Mouse (Mus musculus) midbrain, embryonic 16.5 days (tissue): ENCODE results near the gene Tead4. TPM values are rescaled to one million over a fixed set of nuclear protein-coding genes. Genes with fewer than 3 reads are reported as not detected.
"Not testable (repeated sequence)": the region's sequence is repeated elsewhere in the genome, so short reads cannot be mapped to it uniquely, and the experiment has no call there.

Experiments used
- ATAC-seq: fragments of 200-750 bp; cut with Nextera tagmentation; 2 replicates; pipeline ENCODE4 v1.8.0; 2017; ENCODE audit warnings: moderate TSS enrichment
- H3K27ac ChIP-seq: fragments of 300-500 bp; sonication (generic); 2 replicates; pipeline ENCODE4 v1.5.1; 2014; ENCODE audit warnings: mild to moderate bottlenecking, low read length, mixed read lengths
- H3K27me3 ChIP-seq: fragments of 300-500 bp; sonication (generic); 2 replicates; pipeline ENCODE4 v1.6.1; 2014; ENCODE audit warnings: low read depth, low read length, mixed read lengths; ENCODE audit not compliant: control insufficient read depth, insufficient read depth
- H3K36me3 ChIP-seq: fragments of 300-500 bp; sonication (generic); 2 replicates; pipeline ENCODE4 v1.6.1; 2014; ENCODE audit warnings: mild to moderate bottlenecking, low read length, moderate library complexity, mixed read lengths; ENCODE audit not compliant: control insufficient read depth, insufficient read depth
- H3K4me1 ChIP-seq: fragments of 300-500 bp; sonication (generic); 2 replicates; pipeline ENCODE4 v1.6.1; 2014; ENCODE audit warnings: mild to moderate bottlenecking, low read length, mixed read lengths; ENCODE audit not compliant: control insufficient read depth, insufficient read depth
- H3K4me2 ChIP-seq: fragments of 300-500 bp; sonication (generic); 2 replicates; pipeline ENCODE4 v1.6.1; 2014; ENCODE audit warnings: mild to moderate bottlenecking, low read length, mixed read lengths
- H3K4me3 ChIP-seq: fragments of 300-500 bp; sonication (generic); 2 replicates; pipeline ENCODE4 v1.5.1; 2014; ENCODE audit warnings: low read depth, mild to moderate bottlenecking, low read length, moderate library complexity, mixed read lengths
- H3K9ac ChIP-seq: fragments of 300-500 bp; sonication (generic); 2 replicates; pipeline ENCODE4 v1.6.1; 2014; ENCODE audit warnings: low read depth, low read length, mixed read lengths
- H3K9me3 ChIP-seq: fragments of 300-500 bp; sonication (generic); replicated peaks from 2 replicates; pipeline ENCODE4 v1.6.1; 2014; ENCODE audit warnings: mild to moderate bottlenecking, low read length, mixed read lengths; ENCODE audit not compliant: control insufficient read depth, poor library complexity, severe bottlenecking
- WGBS: fragments of 180-500 bp; shearing (Covaris S2); extraction: QIAGEN DNeasy Blood & Tissue Kit; methylation state at CpG from one replicate; pipeline ENCODE4 v1.1.7; 2014; 5-methylcytosine and 5-hydroxymethylcytosine counted together
- polyA plus RNA-seq: library from polyadenylated mRNA; unstranded; fragments of >200 nt; fragmentation: Nextera tagmentation; extraction: Ambion mirVana; gene quantifications from 2 replicates; pipeline ENCODE4 v1.2.1, GENCODE M21; 2015

The Tead4 gene
- polyA plus RNA-seq, 1 experiment from 2014 or later, result 0.58 TPM

DNA sequence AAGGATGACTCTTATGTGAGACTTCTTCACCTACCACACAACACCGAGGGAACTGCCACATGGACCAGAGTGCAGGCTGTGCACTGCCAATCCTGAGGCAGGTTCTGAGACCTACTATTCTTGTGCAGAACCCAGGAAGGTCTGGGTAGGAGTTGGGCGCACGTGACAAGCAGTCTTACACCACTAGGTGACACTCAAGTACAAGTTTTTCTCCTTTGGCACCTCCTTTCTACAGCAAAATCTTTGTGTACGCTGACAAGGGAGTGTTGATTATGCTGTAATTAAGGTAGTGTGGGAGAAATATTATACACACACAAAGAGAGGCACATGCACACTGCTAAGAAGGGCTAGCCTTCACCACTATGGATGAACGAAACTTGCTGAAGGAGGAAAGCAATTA lies 66.4 kb downstream of the Tead4 start:
- Histone ChIP-seq H3K4me3 (no peak overlapping the region), H3K4me2 (no peak overlapping the region), H3K4me1 (no peaks in the 10 kb centered on the region), H3K36me3 (no peaks in the 10 kb centered on the region), H3K27me3 (no peaks in the 10 kb centered on the region), H3K9me3 (no peaks in the 10 kb centered on the region), H3K9ac (no peak overlapping the region), H3K27ac (no peak overlapping the region)
- ATAC-seq, result peak; percentile 82
- WGBS, result 26% methylated on average over 5 of the region's 5 CpGs

DNA sequence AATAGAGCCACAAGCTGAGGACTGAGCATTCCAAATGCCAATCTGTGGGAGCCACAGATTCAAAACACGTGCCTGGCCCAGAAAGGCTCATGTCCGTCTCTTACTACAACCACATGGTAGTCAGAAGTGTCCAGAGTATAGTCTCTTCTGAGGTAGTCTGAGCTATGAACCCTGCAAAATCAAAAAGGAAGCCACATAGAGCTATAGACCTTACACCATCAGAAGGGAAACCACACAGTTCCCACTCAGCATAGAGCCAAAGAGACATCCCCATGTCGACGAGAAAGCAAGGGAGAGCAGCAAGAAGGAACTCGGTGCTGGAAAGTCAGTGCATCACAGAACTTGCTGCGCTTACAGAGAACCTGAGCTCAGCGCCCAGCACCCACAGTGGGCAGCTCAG lies 68.4 kb downstream of the Tead4 start:
- no peaks in the 10 kb centered on the region for H3K9me3 ChIP-seq
- H3K27ac ChIP-seq, result no peak overlapping the region
- H3K27me3 ChIP-seq, result no peaks in the 10 kb centered on the region
- no peak overlapping the region for H3K4me2 ChIP-seq
- H3K4me1 ChIP-seq, result no peaks in the 10 kb centered on the region
- no peak overlapping the region for H3K4me3 ChIP-seq
- ATAC-seq, result no peak
- no peak overlapping the region for H3K9ac ChIP-seq
- WGBS, result 69% methylated on average over 7 of the region's 7 CpGs
- no peaks in the 10 kb centered on the region for H3K36me3 ChIP-seq

DNA sequence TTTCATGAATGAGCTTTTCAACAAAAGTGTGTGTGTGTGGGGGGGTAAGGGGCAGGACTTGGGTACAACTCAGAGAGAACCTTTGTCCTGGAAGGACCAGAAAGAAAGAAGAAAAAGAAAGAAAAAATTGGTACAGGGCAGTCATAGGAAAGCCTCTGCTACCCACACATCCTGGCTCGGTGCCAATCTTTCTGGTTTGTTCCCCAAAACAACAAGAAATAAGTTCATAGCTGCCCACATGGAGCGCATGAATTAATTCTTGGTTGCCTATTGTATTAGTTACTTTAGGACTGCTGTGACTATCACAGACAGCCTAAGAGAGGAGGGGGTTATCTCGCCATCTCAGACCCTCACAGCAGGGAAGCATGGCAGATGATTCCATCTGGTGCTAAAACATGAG lies 68.9 kb downstream of the Tead4 start:
- Histone ChIP-seq H3K4me3 (no peak overlapping the region), H3K27ac (no peak overlapping the region), H3K4me2 (no peak overlapping the region), H3K9me3 (no peaks in the 10 kb centered on the region), H3K4me1 (no peaks in the 10 kb centered on the region), H3K9ac (no peak overlapping the region), H3K36me3 (no peaks in the 10 kb centered on the region), H3K27me3 (no peaks in the 10 kb centered on the region)
- no peak for ATAC-seq
- WGBS, result 70% methylated on average over 3 of the region's 3 CpGs

DNA sequence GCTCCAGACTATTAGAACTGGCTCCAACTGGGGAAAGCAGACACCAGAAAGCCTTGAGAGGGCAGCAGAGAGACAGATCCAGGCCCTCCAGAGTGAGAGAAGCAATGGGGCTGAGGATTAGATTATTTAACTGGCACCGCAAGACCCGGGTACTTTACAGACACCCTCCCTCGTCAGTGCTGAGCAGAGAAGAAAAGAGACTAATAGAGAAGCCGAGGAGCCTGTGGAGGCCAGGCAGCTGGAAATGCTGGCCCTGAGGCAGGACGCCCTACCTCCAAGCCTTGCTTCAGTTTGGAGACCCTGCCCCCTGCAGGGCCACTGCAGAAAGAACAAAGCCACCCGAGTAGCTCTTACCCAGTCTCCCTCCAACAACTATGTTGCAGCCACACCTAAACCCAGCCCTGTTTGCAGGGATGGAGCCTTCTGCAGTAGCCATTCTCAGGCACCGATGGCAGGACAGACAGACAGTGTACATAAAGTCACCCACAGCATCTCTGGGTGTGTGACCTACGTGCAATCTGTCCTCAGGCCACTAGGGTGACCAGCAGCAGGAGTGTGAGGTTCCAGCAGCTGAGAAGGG lies 73.1 kb downstream of the Tead4 start:
- H3K4me3 ChIP-seq, result no peak overlapping the region
- H3K27ac ChIP-seq, result no peak overlapping the region
- no peaks in the 10 kb centered on the region for H3K9me3 ChIP-seq
- peak; percentile 77 for ATAC-seq
- peak overlapping the region; percentile 31 for H3K4me2 ChIP-seq
- no peaks in the 10 kb centered on the region for H3K27me3 ChIP-seq
- 15% methylated on average over 8 of the region's 8 CpGs for WGBS
- H3K4me1 ChIP-seq, result no peaks in the 10 kb centered on the region
- peak overlapping the region; percentile 34; the same call in 1 of the 2 replicates for H3K9ac ChIP-seq
- H3K36me3 ChIP-seq, result no peaks in the 10 kb centered on the region

DNA sequence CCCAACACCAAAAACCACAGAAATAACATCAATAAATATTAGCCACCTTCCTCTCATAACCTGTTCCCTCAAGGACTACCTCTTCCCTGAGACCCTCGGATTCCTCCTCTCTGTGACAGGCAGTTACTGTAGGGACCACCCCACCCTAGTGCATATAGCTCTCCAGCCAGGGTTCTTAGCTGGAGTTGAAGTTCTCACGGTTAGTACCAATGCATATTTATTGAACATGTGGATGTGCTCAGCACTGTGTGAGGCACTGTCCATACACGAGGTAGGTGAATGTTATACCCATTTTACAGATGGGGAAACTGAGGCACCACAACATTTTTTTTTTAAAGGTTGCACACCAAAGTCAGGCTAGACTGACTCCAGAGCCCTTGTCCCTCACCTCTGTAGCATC lies 73.7 kb downstream of the Tead4 start:
- Histone ChIP-seq H3K27me3 (no peaks in the 10 kb centered on the region), H3K9ac (no peak overlapping the region), H3K27ac (no peak overlapping the region), H3K36me3 (no peaks in the 10 kb centered on the region), H3K9me3 (no peaks in the 10 kb centered on the region), H3K4me2 (no peak overlapping the region), H3K4me3 (no peak overlapping the region), H3K4me1 (no peaks in the 10 kb centered on the region)
- 89% methylated on average over 3 of the region's 3 CpGs for WGBS
- ATAC-seq, result no peak

DNA sequence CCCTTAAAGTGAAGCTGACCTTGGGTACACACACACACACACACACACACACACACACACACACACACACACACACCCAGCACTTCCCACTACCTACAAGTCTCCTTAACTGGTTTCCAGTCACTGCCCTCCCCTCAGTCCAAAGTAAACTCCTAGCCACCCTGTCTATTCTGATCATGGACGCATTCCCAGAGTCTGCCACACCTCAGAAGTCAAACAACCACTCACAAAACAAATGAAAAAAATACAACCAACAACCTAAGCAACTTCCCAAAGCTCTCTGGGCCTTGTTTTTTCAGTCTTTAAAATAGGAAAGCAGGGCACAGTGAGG lies 74.8 kb downstream of the Tead4 start:
- no peaks in the 10 kb centered on the region for H3K27me3 ChIP-seq
- H3K9me3 ChIP-seq, result no peaks in the 10 kb centered on the region
- H3K4me1 ChIP-seq, result no peaks in the 10 kb centered on the region
- no peak for ATAC-seq
- no peak overlapping the region for H3K9ac ChIP-seq
- no peak overlapping the region for H3K4me2 ChIP-seq
- 81% methylated on average over 1 of the region's 1 CpGs for WGBS
- no peak overlapping the region for H3K27ac ChIP-seq
- no peaks in the 10 kb centered on the region for H3K36me3 ChIP-seq
- H3K4me3 ChIP-seq, result no peak overlapping the region

DNA sequence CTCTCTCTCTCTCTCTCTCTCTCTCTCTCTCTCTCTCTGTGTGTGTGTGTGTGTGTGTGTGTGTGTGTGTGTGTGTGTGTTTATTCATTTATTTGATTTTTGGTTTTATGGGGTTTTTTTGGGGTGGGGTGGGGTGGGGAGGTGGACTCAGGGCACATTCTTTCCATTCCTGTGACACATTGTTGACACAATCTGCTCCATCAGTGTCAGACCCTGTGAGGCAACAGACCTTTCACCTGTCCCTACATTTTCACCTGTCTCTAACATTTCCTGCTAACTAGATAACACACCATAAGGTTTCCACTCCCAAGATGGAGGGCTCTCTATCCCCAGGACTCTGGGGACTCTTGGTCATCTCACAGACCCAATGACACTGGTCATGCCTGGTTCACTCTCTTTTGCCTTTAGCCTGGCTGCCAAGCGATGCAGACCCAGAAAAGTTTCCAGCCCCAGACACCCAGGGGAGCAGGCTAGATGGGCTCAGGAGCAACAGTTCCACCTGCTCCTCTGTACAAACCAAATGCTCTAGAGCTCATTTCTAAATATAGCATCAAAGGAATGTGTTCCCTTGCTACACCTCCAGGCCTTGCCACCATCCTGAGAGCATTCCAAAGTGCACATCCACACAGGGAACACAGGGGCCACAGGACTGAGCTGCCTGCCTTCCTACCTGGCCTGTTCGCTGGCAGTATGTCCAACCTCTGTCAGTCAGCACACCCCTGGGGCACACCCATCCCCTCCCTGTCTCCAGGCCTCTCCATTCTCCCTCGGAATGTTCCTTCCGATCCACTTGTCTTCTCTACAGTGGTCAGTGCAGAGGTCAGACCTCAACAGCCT lies 75.4 kb downstream of the Tead4 start:
- Histone ChIP-seq H3K27ac (no peak overlapping the region), H3K4me3 (no peak overlapping the region), H3K9ac (no peak overlapping the region), H3K36me3 (no peaks in the 10 kb centered on the region), H3K4me2 (no peak overlapping the region), H3K9me3 (no peaks in the 10 kb centered on the region), H3K27me3 (no peaks in the 10 kb centered on the region), H3K4me1 (no peaks in the 10 kb centered on the region)
- no peak for ATAC-seq
- 71% methylated on average over 4 of the region's 4 CpGs for WGBS

DNA sequence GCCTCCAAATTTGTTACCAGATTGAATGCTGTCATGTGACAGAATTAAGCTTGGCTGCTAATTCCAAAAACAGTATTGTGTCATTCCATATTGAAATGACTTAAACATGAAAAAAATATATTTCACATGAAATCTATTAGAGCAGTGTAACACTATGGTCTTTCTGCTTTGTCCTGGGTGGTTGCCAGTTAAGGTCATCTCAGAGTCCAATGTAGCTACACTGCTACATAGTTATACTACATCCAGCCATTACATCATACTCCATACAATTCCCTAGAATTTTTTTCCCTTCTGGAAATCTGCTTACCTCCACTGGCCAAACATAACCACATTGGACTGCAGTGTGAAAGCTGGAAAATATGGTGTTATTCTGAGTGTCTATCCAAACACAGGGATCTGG lies 77.5 kb downstream of the Tead4 start:
- no peak for ATAC-seq
- Histone ChIP-seq H3K4me3 (no peak overlapping the region), H3K9ac (no peak overlapping the region), H3K27ac (no peak overlapping the region), H3K4me2 (no peak overlapping the region), H3K27me3 (no peaks in the 10 kb centered on the region), H3K9me3 (no peaks in the 10 kb centered on the region), H3K36me3 (no peaks in the 10 kb centered on the region), H3K4me1 (no peaks in the 10 kb centered on the region)

DNA sequence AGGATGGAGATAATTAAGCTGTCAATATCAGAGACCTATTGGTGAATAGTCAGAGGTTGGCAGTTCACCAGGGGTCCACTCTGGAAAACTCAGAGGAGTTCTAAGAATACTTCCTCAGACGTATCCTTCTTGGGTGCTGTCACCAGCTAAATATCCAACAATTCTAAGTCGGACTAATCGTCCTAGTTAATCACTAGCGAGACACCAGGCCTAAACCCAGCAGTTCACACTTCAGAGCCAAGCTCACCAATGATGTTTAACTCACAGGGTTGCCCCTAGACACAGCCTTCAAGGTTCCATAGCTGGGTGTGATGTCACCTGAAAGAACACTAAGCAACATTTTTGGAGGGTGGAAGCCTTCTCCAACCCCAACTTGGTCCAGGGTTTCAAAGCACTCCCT lies 85.6 kb downstream of the Tead4 start:
- not testable (repeated sequence) for H3K4me1 ChIP-seq, H3K36me3 ChIP-seq, ATAC-seq, H3K9me3 ChIP-seq, H3K9ac ChIP-seq, H3K27ac ChIP-seq, H3K4me3 ChIP-seq, H3K27me3 ChIP-seq, H3K4me2 ChIP-seq
- 94% methylated on average over 4 of the region's 4 CpGs for WGBS
